Mouse (Mus musculus) lung, adult 2 months (tissue): Measurements from ENCODE around the gene Rasal1.

Experiments
- CTCF ChIP-seq: fragments of 200-500 bp; IDR thresholded peaks from 2 replicates; pipeline ENCODE4 v1.5.1; 2011; ENCODE audit warnings: mild to moderate bottlenecking, low read length, control low read depth; ENCODE audit not compliant: insufficient read depth
- POLR2A ChIP-seq: fragments of 200-500 bp; IDR thresholded peaks from 2 replicates; pipeline ENCODE4 v1.6.1; 2011; ENCODE audit warnings: low read depth, mild to moderate bottlenecking, control low read depth, low read length, borderline replicate concordance; ENCODE audit errors: extremely low read depth

DNA sequence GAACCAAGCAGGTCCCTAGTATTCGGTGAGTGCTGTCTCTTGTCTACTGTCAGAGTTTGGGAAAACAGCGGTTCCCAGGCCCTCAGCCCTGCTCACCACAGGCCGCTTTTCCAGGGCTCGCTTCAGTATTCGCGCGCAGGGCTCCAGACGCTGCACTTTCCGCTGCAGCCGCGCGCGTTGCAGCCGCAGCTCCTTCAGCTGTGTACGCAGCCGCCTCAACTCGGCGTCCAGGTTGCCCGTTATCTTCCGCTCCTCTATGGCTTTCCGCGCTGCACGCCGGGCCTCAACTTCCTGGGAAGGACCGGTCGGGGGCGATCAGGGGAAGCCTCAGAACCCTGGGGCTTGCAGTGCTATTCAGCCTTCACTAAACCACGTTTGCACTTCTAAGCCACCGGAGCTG lies 17.5 kb upstream of the Rasal1 start:
- TF ChIP-seq POLR2A, result no peak
- no peak for TF ChIP-seq CTCF
